Mouse (Mus musculus): ENCODE results near the gene Csrnp1.

Gene Csrnp1

DNA sequence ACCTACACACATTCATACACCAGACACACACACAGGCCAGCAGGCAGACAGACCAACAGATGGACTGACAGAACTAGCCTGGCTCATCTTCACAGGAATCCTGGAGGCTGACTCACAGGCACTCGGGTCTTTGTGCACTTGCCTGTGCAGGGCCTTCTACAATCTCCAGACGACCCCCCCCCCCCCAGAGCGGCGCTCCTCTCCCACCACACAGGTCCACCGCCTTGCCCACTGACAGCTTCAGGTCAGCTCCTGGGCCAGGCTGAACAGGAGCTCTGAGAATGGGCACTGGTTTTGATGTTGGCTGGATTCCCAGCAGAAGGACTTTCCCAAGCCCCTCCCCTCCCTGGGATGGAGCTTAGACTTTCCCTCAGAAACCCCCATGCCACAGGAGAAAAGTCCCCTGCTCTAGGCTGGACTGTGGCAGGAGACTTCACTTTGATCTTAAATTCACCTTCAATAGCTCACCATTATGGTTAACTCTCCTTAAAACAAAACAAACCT lies 6.8 kb downstream of the Csrnp1 start:
- in situ Hi-C loops (cut with MboI, MseI) = no loop called here

GRCm38 (mm10) chr9:119976704-119977556 lies 7.5 kb downstream of the Csrnp1 start:
- in situ Hi-C loops (cut with MboI, MseI) = no loop called here

GRCm38 (mm10) chr9:119975286-119975685 lies 9.2 kb downstream of the Csrnp1 start:
- in situ Hi-C loops (cut with MboI, MseI) = no loop called here

GRCm38 (mm10) chr9:119974609-119975008 lies 9.8 kb downstream of the Csrnp1 start:
- in situ Hi-C loops (cut with MboI, MseI) = no loop called here

GRCm38 (mm10) chr9:119973869-119974520 lies 10.5 kb downstream of the Csrnp1 start:
- in situ Hi-C loops (cut with MboI, MseI) = no loop called here

GRCm38 (mm10) chr9:119973281-119973680 lies 11.2 kb downstream of the Csrnp1 start:
- in situ Hi-C loops (cut with MboI, MseI) = no loop called here

- in situ Hi-C loops (cut with MboI, MseI) = no loop called here
Measured at GRCm38 (mm10) chr9:119972582-119972981, 11.9 kb downstream of the Csrnp1 start.

- in situ Hi-C loops (cut with MboI, MseI) = no loop called here
Measured at GRCm38 (mm10) chr9:119972166-119972565, 12.3 kb downstream of the Csrnp1 start.

DNA sequence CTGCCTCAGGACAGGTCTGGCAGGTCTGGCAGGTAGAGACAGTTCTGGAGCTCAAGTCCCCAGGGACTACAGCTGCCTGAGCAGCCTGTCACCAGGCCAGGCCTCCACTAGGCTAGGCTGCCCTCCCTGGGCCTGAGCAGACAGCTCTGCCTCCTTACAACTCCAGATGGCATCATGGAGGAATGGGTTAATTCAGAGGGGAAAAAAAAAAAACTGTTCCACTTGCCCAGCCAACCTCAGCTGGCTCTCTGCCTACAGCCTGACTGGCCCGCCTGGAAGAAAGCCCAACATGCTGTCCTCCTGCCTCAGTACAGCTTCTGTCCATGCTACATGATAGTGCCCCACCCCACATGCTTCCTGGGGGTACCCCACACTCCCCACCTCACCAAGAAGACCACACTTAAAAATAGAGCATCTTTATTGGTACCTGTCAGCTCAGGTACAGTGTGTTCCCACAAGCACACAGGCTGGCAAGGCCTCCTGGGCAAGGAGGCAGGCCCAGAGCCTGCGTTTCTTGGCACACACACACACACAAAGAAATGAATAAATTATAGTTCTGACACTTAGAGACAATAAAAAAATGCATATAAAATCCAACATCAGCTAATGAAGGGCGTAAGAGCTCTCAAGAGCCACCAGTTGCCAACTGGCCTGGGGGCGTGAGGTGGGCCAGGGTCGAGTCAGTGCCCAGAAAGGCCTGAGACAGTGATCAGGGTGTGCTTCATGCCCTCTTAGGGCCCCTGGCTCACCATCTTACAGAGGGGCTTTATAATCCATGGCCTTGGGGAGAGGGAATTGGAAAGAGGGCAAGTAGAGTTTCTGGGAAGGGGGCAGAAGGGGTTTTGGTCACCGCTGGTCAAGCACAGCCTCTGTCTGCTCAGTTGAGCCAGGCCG lies 13.4 kb downstream of the Csrnp1 start:
- in situ Hi-C loops (cut with MboI, MseI) = no loop called here

- in situ Hi-C loops (cut with MboI, MseI) = no loop called here
Measured at GRCm38 (mm10) chr9:119970221-119970620, 14.2 kb downstream of the Csrnp1 start.

- in situ Hi-C loops (cut with MboI, MseI) = loop anchor here (10.0 kb wide), 1 partner anchor 995 kb away; no protein-coding TSS in a partner anchor
Measured at GRCm38 (mm10) chr9:119969811-119970210, 14.6 kb downstream of the Csrnp1 start.

GRCm38 (mm10) chr9:119966221-119966910 lies 18.1 kb downstream of the Csrnp1 start:
- in situ Hi-C loops (cut with MboI, MseI) = loop anchor here (10.0 kb wide), 1 partner anchor 992 kb away; no protein-coding TSS in a partner anchor

GRCm38 (mm10) chr9:119965186-119965585 lies 19.3 kb downstream of the Csrnp1 start:
- in situ Hi-C loops (cut with MboI, MseI) = loop anchor here (10.0 kb wide), 1 partner anchor 990 kb away; no protein-coding TSS in a partner anchor

GRCm38 (mm10) chr9:119964206-119964605 lies 20.3 kb downstream of the Csrnp1 start:
- in situ Hi-C loops (cut with MboI, MseI) = loop anchor here (10.0 kb wide), 1 partner anchor 989 kb away; no protein-coding TSS in a partner anchor

DNA sequence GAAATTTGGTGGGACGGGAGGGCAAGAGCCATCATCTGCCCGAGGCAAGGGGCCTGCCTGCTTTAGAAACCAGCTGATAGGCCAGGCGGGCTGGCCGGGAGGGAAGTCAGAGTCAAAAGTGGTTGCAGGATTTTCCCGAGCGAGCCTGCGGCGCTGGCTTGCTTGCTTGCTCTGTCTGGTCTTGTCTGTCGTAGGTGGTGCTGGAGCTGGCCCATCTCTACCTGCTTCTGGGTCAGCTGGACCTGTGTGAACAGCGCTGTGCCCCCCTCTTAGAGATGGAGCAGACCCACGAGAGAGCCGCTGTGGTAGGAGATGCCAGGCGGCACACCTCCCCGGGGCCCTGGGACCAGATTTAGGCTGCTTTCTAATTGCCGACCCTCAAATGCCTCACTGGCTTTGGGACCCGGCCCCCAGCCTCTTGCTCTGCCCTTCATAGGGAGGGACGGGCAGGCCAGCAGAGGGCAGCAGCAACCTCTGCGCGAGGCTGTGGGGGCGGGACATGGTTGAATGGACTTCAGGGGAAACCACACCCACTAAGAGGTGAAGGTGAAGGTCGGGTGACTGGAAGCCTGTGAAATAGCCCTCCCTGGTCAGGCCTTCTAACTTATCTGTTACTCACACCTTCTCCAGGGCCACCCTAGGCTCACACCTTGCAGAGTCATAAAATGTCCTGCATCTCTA lies 21.3 kb downstream of the Csrnp1 start:
- in situ Hi-C loops (cut with MboI, MseI) = loop anchor here (10.0 kb wide), 1 partner anchor 988 kb away; no protein-coding TSS in a partner anchor

GRCm38 (mm10) chr9:119962216-119962615 lies 22.2 kb downstream of the Csrnp1 start:
- in situ Hi-C loops (cut with MboI, MseI) = loop anchor here (10.0 kb wide), 1 partner anchor 987 kb away; no protein-coding TSS in a partner anchor

- in situ Hi-C loops (cut with MboI, MseI) = no loop called here
Measured at GRCm38 (mm10) chr9:119958835-119959234, 25.6 kb downstream of the Csrnp1 start.

GRCm38 (mm10) chr9:119951388-119951787 lies 33.1 kb downstream of the Csrnp1 start:
- in situ Hi-C loops (cut with MboI, MseI) = no loop called here

GRCm38 (mm10) chr9:119950434-119950833 lies 34.0 kb downstream of the Csrnp1 start:
- in situ Hi-C loops (cut with MboI, MseI) = no loop called here

DNA sequence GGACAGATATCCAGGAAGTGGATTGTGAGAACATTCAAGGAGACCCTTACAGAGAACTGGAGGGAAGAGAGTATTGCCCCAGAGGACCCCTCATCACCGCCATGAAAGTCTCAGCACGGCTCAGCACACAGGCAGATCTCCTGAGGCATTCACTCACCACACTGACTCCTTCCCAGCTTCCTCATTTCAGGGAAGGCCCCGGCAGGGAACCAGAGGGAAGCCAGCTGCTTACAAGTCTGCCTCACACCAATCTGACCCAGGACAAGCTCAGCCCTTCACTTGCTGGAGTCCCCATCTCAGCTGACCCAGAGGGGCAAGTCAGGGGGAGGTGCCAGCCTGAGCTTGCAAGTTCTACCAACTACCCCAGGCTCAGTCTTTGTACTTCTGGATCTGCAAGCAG lies 35.7 kb downstream of the Csrnp1 start:
- in situ Hi-C loops (cut with MboI, MseI) = no loop called here
